Mouse (Mus musculus) heart, adult 2 months (tissue): ENCODE measurements around the gene Olfr1061.

Source experiments
- CTCF ChIP-seq: fragments of 200-600 bp; IDR thresholded peaks from 2 replicates; pipeline ENCODE4 v1.8.1; 2022; ENCODE audit warnings: antibody characterized with exemption, mild to moderate bottlenecking, moderate library complexity
- POLR2A ChIP-seq: fragments of 200-500 bp; IDR thresholded peaks from 2 replicates; pipeline ENCODE4 v1.6.1; 2011; ENCODE audit warnings: mild to moderate bottlenecking, low read depth, low read length, control low read depth; ENCODE audit not compliant: insufficient read depth

DNA sequence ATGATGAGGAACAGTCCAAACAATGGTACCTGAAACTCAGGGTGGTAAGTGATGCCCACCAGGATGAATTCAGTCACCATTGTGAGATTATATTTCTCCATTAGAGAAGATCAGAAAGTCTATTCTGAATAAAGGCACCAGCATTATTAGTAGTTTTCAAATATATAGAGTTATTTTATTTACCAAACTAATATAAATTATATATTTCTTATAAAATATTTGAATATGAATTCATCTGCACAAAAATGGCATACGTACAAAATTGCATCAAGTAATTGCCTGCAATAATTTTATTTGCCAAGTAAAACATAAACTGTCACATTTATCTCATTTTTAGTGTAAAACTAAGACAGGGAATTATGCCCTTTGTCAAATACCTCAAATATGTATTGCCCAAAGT lies 42.3 kb upstream of the Olfr1061 start, which contains the start of gene Olfr1066:
- no peak for TF ChIP-seq CTCF
- TF ChIP-seq POLR2A: no peak
